Mouse (Mus musculus) v-Abl transformed pro-B cells (cell line): ENCODE measurements around the gene Cdrt4.

ENCODE experiments used
- in situ Hi-C, 2 experiments: fragments of 400-800 bp; cut with MboI; formaldehyde crosslinking; loops; one replicate each; pipeline ENCODE4 v1.15.1; 2025; ENCODE audit not compliant: unreplicated experiment in 2 of 2

Cdrt4 gene

DNA sequence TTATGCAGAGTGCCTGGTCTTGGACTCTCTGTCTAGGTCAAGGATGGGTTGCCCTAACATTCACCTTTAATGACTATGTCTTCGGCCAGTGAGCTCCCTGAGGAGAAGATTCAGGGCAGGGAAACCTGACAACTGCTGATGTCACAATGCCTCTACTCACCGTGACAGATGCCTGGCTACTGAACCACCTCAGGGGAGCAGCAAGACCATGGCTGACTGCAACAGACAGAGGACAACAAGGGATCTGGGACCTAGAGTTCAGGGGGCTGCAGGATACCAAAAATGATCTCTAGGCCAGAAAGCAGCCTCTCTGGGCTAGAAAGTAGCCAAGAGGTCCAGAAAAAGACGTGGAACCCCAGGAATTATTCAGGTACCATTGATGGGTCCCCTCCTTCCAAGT lies at the start of gene Cdrt4:
Gene Cdrt4 (plus strand): TSS at position 182 of the 400 bp plus-strand sequence.
- in situ Hi-C loops = no loop called here

- in situ Hi-C loops = loop anchor here (25.0 kb wide), 2 partner anchors 235 to 1985 kb away; partner anchors contain the start of gene Pmp22 (in 1 of the 2)
Measured at GRCm38 (mm10) chr11:62901699-62902323, 49.2 kb upstream of the Cdrt4 start.

DNA sequence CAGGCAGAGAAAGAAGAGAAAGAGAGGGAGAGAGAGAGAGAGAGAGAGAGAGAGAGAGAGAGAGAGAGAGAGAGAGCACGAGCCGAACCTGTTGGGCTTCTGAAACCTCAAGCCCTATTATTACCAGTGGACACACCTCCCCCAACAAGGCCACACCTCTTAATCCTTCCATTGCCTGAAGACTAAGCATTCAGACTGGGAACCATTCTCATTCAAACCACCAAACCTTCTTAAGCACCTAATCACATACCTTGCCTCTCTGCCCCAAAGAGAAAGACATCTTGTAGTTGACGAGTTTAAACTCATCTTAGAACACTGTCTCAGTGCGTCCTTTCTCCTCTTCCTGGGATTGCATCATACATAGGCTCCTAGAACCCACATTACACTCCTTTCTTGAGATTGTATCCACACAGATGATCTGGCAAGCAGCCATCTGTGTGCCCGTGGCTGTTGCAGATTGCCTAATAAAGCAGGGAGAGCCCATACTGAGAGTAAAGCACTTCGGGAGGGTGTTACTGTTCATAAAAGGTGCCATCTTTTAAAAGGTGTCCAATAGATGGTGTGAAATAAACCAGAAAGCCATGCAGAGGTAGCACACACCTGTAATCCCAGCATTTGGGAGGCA lies 47.0 kb upstream of the Cdrt4 start:
- in situ Hi-C loops = loop anchor here (25.0 kb wide), 2 partner anchors 233 to 1983 kb away; partner anchors contain the start of gene Pmp22 (in 1 of the 2)

DNA sequence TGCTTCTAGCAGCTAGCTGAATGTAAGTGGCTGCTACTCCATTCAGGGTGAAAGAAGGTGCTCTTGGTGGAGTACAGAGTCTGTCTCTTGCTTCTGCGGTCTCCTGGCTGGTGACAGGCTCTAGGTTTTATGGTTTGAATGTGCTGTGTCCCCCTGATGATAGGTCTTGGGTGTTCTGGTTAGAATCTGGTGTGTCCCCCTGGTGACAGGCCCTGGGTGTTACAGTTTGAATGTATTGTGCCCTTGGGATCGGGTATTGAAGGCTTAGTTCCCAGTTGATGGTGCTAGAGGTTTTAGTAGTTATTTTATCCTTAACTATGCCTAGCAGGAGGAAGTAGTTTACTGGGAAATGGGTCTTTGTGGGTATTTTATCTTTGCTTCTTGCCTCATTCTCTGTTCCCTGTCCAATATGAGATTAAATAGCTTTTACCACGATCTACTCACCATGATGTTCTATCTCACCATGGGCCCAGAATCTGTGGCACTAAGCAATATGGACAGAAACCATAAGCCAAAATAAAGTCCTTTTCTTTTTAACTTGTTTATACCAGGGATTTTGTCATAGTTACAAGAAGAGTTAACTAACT lies 41.2 kb upstream of the Cdrt4 start:
- in situ Hi-C loops = loop anchor here (25.0 kb wide), 2 partner anchors 227 to 1977 kb away; partner anchors contain the start of gene Pmp22 (in 1 of the 2)

DNA sequence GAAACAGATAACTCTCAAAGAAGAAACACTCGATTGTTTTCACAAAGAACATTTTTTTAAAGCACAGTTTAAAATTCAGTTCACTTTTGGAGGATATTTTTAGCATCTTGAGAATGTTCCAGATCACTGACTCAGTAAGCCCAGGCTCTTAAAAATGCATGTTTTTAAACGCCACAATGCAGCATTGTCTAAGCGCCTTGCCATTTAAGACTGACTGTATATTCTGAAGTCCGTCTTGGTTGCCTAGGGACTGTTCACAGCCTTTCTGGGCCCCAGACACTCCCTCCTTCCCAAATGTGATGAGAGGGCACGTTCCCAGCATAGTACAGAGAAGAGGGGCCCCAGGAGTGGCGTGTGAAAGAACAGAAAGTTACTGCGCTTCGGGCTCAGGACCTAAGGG lies 39.6 kb upstream of the Cdrt4 start:
- in situ Hi-C loops = loop anchor here (25.0 kb wide), 2 partner anchors 226 to 1976 kb away; partner anchors contain the start of gene Pmp22 (in 1 of the 2)

- in situ Hi-C loops = loop anchor here (25.0 kb wide), 2 partner anchors 224 to 1974 kb away; partner anchors contain the start of gene Pmp22 (in 1 of the 2)
Measured at GRCm38 (mm10) chr11:62913141-62913540, 37.9 kb upstream of the Cdrt4 start.

DNA sequence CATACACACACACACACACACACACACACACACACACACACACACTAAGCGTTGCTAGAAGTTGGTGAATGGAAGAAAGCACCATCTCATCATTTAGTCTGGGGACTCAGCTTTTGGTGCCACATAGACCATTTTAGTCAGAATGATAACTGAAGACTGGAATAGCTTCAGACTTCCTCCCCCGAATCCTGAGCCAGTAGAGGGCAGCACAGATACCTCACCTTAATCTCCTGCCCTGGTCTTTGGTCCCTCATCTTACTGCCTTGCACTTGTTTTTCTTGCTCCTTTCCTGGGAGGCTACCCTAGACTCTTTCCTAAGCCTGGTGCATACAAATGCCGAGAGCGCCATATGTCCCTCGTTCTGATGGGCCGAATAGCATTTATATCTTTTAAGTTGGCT lies 36.5 kb upstream of the Cdrt4 start:
- in situ Hi-C loops = loop anchor here (25.0 kb wide), 2 partner anchors 223 to 1973 kb away; partner anchors contain the start of gene Pmp22 (in 1 of the 2)

- in situ Hi-C loops = loop anchor here (25.0 kb wide), 2 partner anchors 222 to 1972 kb away; partner anchors contain the start of gene Pmp22 (in 1 of the 2)
Measured at GRCm38 (mm10) chr11:62915486-62915885, 35.5 kb upstream of the Cdrt4 start.

DNA sequence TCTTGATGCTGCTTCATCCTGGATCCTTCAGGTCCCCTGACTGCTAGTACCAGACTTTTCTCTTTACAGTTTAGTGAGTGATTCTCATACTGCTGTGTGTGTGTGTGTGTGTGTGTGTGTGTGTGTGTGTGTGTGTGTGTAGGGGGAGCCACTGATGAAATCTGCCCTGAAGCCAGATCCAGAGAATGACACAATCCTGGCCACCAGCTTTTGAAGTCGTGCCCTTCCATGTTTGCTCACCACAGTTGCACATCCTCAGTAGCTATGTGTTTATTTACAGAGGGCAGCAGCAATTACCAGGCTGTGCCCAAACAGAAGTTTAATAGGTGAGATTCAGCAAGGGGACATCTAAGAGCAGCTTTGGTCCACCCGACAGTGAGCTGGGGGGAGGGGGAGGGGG lies 34.2 kb upstream of the Cdrt4 start:
- in situ Hi-C loops = loop anchor here (25.0 kb wide), 2 partner anchors 221 to 1971 kb away; partner anchors contain the start of gene Pmp22 (in 1 of the 2)

DNA sequence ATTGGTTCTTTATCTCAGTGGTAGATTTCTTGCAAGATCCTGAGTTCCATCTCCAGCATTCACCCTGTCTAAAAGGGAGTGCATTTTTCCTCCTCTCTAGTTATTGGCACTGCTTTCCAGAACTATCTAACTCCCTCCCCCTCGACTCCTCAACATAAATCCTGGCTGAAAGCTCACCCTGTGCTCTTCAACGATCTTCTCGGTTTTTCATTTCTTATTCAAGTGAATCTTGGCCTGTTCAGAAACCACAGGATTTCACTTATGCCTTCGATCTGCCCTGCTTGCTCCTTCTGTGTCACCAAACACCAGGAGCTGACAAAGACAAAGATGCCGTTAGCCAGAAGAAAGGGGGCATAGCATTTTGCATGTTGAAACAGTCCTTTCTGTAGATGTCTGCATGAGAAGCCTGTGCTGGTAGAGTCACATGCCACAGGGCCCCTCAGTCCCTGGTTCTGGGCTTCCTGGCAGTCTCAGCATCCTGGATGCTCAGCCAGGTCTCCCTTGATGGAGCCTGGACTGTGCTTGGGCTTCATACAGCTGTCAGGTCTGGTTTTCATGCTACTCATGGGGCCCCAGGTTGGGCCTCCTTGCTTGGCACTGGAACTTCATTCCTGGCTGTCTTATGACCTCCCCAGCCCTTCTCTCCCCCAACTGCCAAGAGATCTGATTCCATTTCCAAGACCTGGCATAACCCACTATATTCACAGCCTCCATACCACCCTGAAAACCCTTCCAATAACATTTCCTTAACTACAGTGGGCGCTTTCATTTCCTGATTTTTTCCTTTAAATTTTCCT lies 30.8 kb upstream of the Cdrt4 start:
- in situ Hi-C loops = loop anchor here (25.0 kb wide), 2 partner anchors 217 to 1967 kb away; partner anchors contain the start of gene Pmp22 (in 1 of the 2)

- in situ Hi-C loops = loop anchor here (25.0 kb wide), 2 partner anchors 217 to 1967 kb away; partner anchors contain the start of gene Pmp22 (in 1 of the 2)
Measured at GRCm38 (mm10) chr11:62920743-62921050, 30.3 kb upstream of the Cdrt4 start.

- in situ Hi-C loops = loop anchor here (25.0 kb wide), 2 partner anchors 216 to 1966 kb away; partner anchors contain the start of gene Pmp22 (in 1 of the 2)
Measured at GRCm38 (mm10) chr11:62921052-62921977, 29.7 kb upstream of the Cdrt4 start.

DNA sequence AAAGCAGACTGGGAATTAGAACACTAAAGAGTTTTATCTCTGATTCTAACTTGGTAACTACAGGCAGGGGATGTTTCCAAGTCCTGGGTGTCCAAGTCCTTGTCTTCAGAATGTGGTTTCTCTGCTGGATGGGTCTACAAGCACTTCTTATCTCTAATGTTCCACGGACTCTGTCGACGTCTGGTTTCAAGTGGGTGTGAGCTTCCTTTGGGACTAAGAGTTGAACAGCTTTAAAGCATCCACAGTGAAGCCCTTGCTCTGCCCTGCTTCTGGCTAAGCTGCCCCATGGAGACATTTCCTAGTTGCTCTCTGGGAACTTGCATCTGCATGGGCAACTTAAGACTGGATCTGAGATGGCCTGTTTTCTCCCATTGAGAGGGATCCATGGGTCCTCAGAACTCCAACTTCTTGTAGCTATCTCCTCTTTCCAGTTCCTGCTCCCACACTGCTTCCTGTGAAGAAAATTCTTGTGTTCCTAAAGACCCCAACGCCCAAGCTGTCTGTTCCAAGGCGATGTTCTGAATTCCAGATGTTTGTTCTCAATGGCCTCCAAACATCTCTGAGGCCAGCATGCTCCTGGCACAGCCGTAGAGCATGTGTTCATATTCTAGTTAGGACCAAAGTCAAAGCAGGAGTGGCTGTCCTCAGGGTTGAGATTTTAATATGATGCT lies 26.8 kb upstream of the Cdrt4 start:
- in situ Hi-C loops = loop anchor here (25.0 kb wide), 2 partner anchors 213 to 1963 kb away; partner anchors contain the start of gene Pmp22 (in 1 of the 2)

- in situ Hi-C loops = no loop called here
Measured at GRCm38 (mm10) chr11:62929799-62930198, 21.2 kb upstream of the Cdrt4 start.

GRCm38 (mm10) chr11:62930574-62930973 lies 20.4 kb upstream of the Cdrt4 start:
- in situ Hi-C loops = no loop called here

DNA sequence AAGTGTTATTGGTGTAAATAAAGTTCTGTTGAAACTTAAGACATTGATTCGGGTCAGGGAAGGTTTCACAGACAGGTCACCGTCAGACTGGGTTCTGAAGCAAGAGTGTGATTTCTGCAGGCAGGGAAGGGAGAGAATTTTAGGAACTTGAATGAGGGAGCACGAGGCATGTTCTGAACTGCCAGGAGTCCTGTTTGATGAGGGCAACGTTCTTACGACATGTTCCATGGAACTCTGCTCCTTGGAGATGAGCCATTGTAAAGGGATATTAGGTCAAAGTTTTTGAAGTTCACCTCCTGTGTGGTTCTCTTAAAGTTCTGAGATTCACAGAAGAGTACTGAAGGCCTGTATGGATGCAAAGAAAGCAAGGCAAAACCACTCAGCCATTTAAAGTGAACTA lies 19.9 kb upstream of the Cdrt4 start:
- in situ Hi-C loops = no loop called here

- in situ Hi-C loops = no loop called here
Measured at GRCm38 (mm10) chr11:62933099-62933498, 17.9 kb upstream of the Cdrt4 start.

- in situ Hi-C loops = no loop called here
Measured at GRCm38 (mm10) chr11:62934795-62935514, 16.0 kb upstream of the Cdrt4 start.
